Mouse (Mus musculus): ENCODE results near the gene Plpp3. TPM values are rescaled to one million over a fixed set of nuclear protein-coding genes. Genes with fewer than 3 reads are reported as not detected.

Plpp3 gene
- total and polyA plus RNA-seq, 3 experiments, result not detected

DNA sequence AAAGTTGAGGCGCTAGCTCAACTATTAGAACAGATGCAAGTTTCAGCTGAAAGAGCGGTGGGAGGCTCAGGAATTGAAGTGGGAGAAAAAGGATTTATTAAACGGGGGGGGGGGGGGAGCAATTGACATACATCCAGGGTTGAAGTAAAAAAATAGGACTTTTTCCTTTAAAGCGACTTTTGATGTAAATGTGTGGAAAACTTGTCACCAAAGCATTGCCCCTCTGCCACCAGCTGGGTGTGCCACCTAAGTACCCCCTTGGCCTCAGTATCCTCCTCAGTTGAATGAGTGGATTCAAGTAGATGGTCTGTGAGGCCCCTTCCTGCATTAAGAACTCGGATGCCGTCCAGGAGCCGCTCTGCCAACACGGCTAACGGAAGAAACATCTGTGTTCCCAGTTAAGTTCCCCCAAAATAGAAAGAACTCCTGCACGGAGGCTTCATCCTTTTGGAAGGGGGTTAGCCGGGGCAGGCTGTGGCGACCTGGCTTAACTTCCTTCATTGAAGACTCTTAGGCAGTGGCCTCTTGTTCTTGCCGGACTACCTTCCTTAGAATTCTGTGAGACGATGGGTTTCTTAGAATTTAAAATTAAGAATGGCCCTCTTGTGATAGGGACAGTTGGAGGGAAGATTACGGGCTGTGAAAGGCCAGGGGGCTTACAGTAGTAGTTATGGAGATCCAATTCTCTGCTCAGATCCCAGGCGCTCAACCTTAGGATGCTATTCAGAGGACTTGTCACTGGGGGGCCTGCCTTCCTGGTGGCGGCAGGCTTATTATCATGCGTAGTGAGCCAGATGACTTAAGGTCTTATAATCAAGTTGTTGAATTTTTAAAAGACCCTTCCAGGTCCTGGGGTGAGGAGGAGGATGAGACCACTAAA, 1.7 kb downstream of the Plpp3 start:
- Histone ChIP-seq H3K4me3 (ENCODE audit: control insufficient read depth in 1 of 2, insufficient read depth in 1 of 2, low read depth in 2 of 2, low read length in 2 of 2) (no peak overlapping the region), H3K27me3 (ENCODE audit: control insufficient read depth in 1 of 2, insufficient read depth in 2 of 2, low read length in 2 of 2) (no peaks in the 10 kb centered on the region), H3K9me3 (replicated peaks; ENCODE audit: insufficient read depth, low read length) (no peaks in the 10 kb centered on the region), H3K27ac (ENCODE audit: control insufficient read depth, low read depth, low read length) (no peak overlapping the region), H3K9ac (ENCODE audit: control insufficient read depth, low read depth, low read length, poor library complexity, severe bottlenecking) (no peak overlapping the region), H3K79me2 (ENCODE audit: control insufficient read depth, insufficient read depth, low read length, poor library complexity) (no peaks in the 10 kb centered on the region), H3K4me1 (ENCODE audit: control insufficient read depth in 1 of 2, insufficient read depth in 2 of 2, low read length in 2 of 2) (no peaks in the 10 kb centered on the region), H3K36me3 (ENCODE audit: control insufficient read depth in 1 of 2, insufficient read depth in 2 of 2, low read length in 2 of 2) (no peaks in the 10 kb centered on the region)
- no peak for DNase-seq (ENCODE audit: low read depth, low spot score)
- TF ChIP-seq RCOR1 (IDR thresholded peaks at IDR 0.05; ENCODE audit: low read depth, low read length) (no peak), NELFE (IDR thresholded peaks at IDR 0.05; ENCODE audit: low read depth, low read length) (no peak), TAL1 (IDR thresholded peaks at IDR 0.05; ENCODE audit: low read length) (no peak), POLR2AphosphoS5 (IDR thresholded peaks at IDR 0.05; ENCODE audit: borderline replicate concordance, low read depth, low read length) (no peak), SMC3 (IDR thresholded peaks at IDR 0.05; ENCODE audit: low read depth, low read length) (no peak), CHD2 (IDR thresholded peaks at IDR 0.05; ENCODE audit: low read length) (no peak)

DNA sequence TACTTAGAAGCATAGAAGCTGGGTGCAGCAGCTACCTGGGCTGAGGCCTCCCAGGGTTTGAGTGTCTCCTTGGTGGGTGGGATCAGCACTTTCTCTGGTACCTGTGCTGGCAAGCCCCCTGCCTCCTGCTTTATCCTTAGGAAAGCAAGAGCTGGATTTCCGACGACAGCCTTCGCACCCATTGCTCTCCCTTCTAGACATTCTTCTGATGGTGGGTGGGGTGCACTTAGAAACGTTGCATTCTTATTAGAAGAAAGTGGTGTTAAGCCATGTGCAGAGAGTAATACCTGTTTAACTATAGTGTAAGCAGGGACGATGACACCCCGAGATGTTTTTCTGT, 2.4 kb downstream of the Plpp3 start:
- no peak overlapping the region for H3K9ac ChIP-seq (ENCODE audit: control insufficient read depth, low read depth, low read length, poor library complexity, severe bottlenecking)
- H3K4me1 ChIP-seq (ENCODE audit: control insufficient read depth in 1 of 2, insufficient read depth in 2 of 2, low read length in 2 of 2), result no peaks in the 10 kb centered on the region
- H3K27ac ChIP-seq (ENCODE audit: control insufficient read depth, low read depth, low read length), result no peak overlapping the region
- DNase-seq (ENCODE audit: low read depth, low spot score), result no peak
- no peaks in the 10 kb centered on the region for H3K27me3 ChIP-seq (ENCODE audit: control insufficient read depth in 1 of 2, insufficient read depth in 2 of 2, low read length in 2 of 2)
- H3K36me3 ChIP-seq (ENCODE audit: control insufficient read depth in 1 of 2, insufficient read depth in 2 of 2, low read length in 2 of 2), result no peaks in the 10 kb centered on the region
- no peak for TF ChIP-seq MAZ (IDR thresholded peaks at IDR 0.05; ENCODE audit: low read depth, low read length)
- no peak for TF ChIP-seq KAT2A (conservative IDR thresholded peaks at IDR 0.05; ENCODE audit: low read depth, low read length)
- no peak for TF ChIP-seq MAFK (IDR thresholded peaks at IDR 0.05; ENCODE audit: borderline replicate concordance, low read depth, low read length)
- no peak for TF ChIP-seq BHLHE40 (IDR thresholded peaks at IDR 0.05; ENCODE audit: borderline replicate concordance, low read depth, low read length)
- TF ChIP-seq CHD1 (IDR thresholded peaks at IDR 0.05; ENCODE audit: low read depth, low read length), result no peak
- no peak overlapping the region for H3K4me3 ChIP-seq (ENCODE audit: control insufficient read depth in 1 of 2, insufficient read depth in 1 of 2, low read depth in 2 of 2, low read length in 2 of 2)
- H3K79me2 ChIP-seq (ENCODE audit: control insufficient read depth, insufficient read depth, low read length, poor library complexity), result no peaks in the 10 kb centered on the region
- H3K9me3 ChIP-seq (replicated peaks; ENCODE audit: insufficient read depth, low read length), result no peaks in the 10 kb centered on the region

DNA sequence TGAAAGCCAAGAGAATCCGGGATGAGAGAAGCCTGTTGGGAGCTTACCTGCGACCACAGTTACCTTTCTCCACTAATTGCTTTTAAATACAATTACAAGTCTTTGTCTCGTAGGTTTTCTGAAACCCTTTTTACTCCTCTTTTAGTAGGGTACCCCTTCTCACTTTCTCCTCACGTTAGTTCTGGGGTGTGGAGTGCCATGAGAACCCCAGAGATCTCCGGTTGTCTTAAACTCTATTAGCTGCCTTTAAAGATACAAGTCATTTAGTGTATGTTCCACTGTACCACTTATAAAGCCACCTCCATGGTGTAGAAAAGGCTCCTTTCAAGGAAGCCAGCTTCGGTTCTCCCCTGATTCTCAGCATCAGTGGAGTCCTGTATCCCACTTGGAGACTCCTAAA, 3.3 kb downstream of the Plpp3 start:
- Histone ChIP-seq H3K4me1 (ENCODE audit: control insufficient read depth in 1 of 2, insufficient read depth in 2 of 2, low read length in 2 of 2) (no peaks in the 10 kb centered on the region), H3K27me3 (ENCODE audit: control insufficient read depth in 1 of 2, insufficient read depth in 2 of 2, low read length in 2 of 2) (no peaks in the 10 kb centered on the region), H3K27ac (ENCODE audit: control insufficient read depth, low read depth, low read length) (no peak overlapping the region), H3K36me3 (ENCODE audit: control insufficient read depth in 1 of 2, insufficient read depth in 2 of 2, low read length in 2 of 2) (no peaks in the 10 kb centered on the region), H3K9me3 (replicated peaks; ENCODE audit: insufficient read depth, low read length) (no peaks in the 10 kb centered on the region), H3K9ac (ENCODE audit: control insufficient read depth, low read depth, low read length, poor library complexity, severe bottlenecking) (no peak overlapping the region), H3K4me3 (ENCODE audit: control insufficient read depth in 1 of 2, insufficient read depth in 1 of 2, low read depth in 2 of 2, low read length in 2 of 2) (no peak overlapping the region), H3K79me2 (ENCODE audit: control insufficient read depth, insufficient read depth, low read length, poor library complexity) (no peaks in the 10 kb centered on the region)
- no peak for TF ChIP-seq BHLHE40 (IDR thresholded peaks at IDR 0.05; ENCODE audit: borderline replicate concordance, low read depth, low read length)
- no peak for DNase-seq (ENCODE audit: low read depth, low spot score)
